Mouse (Mus musculus): ENCODE results near the gene Bicc1. TPM values are rescaled to one million over a fixed set of nuclear protein-coding genes. Genes with fewer than 3 reads are reported as not detected.

The Bicc1 gene
- total RNA-seq, 2 experiments from 2014 or later: 47.5 to 57.5 TPM

GRCm38 (mm10) chr10:71060269-71060668 lies 99.2 kb downstream of the Bicc1 start:
- DNase-seq (ENCODE audit: low spot score in 2 of 2): no peak

GRCm38 (mm10) chr10:71058616-71059247 lies 100.8 kb downstream of the Bicc1 start:
- peak; percentile 36 to 57 for DNase-seq (ENCODE audit: low spot score in 2 of 2)

GRCm38 (mm10) chr10:71058070-71058469 lies 101.4 kb downstream of the Bicc1 start:
- no peak for DNase-seq (ENCODE audit: low spot score in 2 of 2)

- no peak for DNase-seq (ENCODE audit: low spot score in 2 of 2)
Observed at GRCm38 (mm10) chr10:71052748-71053147, 106.8 kb downstream of the Bicc1 start.

- no peak for DNase-seq (ENCODE audit: low spot score in 2 of 2)
Observed at GRCm38 (mm10) chr10:71052208-71052607, 107.3 kb downstream of the Bicc1 start.

- no peak for DNase-seq (ENCODE audit: low spot score in 2 of 2)
Observed at GRCm38 (mm10) chr10:71050722-71051333, 108.7 kb downstream of the Bicc1 start.

- no peak for DNase-seq (ENCODE audit: low spot score in 2 of 2)
Observed at GRCm38 (mm10) chr10:71049294-71049693, 110.2 kb downstream of the Bicc1 start.

GRCm38 (mm10) chr10:71044410-71044809 lies 115.1 kb downstream of the Bicc1 start:
- DNase-seq (ENCODE audit: low spot score in 2 of 2): no peak

- DNase-seq (ENCODE audit: low spot score in 2 of 2): no peak
Observed at GRCm38 (mm10) chr10:71041874-71042273, 117.6 kb downstream of the Bicc1 start.

GRCm38 (mm10) chr10:71036484-71036883 lies 123.0 kb downstream of the Bicc1 start:
- no peak for DNase-seq (ENCODE audit: low spot score in 2 of 2)

GRCm38 (mm10) chr10:71028996-71029395 lies 130.5 kb downstream of the Bicc1 start:
- peak in 1 of 2 experiments; percentile 44 for DNase-seq (ENCODE audit: low spot score in 2 of 2)

- DNase-seq (ENCODE audit: low spot score in 2 of 2): no peak
Observed at GRCm38 (mm10) chr10:71028066-71028844, 131.2 kb downstream of the Bicc1 start.

GRCm38 (mm10) chr10:71025131-71025894 lies 134.2 kb downstream of the Bicc1 start:
- DNase-seq (ENCODE audit: low spot score in 2 of 2): no peak

GRCm38 (mm10) chr10:71024681-71025080 lies 134.8 kb downstream of the Bicc1 start:
- no peak for DNase-seq (ENCODE audit: low spot score in 2 of 2)

- no peak for DNase-seq (ENCODE audit: low spot score in 2 of 2)
Observed at GRCm38 (mm10) chr10:71023471-71023870, 136.0 kb downstream of the Bicc1 start.

GRCm38 (mm10) chr10:71020459-71020858 lies 139.0 kb downstream of the Bicc1 start:
- DNase-seq (ENCODE audit: low spot score in 2 of 2): no peak

GRCm38 (mm10) chr10:71019836-71020235 lies 139.7 kb downstream of the Bicc1 start:
- DNase-seq (ENCODE audit: low spot score in 2 of 2): no peak

GRCm38 (mm10) chr10:71009771-71010496 lies 149.6 kb downstream of the Bicc1 start:
- no peak for DNase-seq (ENCODE audit: low spot score in 2 of 2)

GRCm38 (mm10) chr10:71008721-71009120 lies 150.8 kb downstream of the Bicc1 start:
- DNase-seq (ENCODE audit: low spot score in 2 of 2): no peak

- DNase-seq (ENCODE audit: low spot score in 2 of 2): peak in 1 of 2 experiments; percentile 36
Observed at GRCm38 (mm10) chr10:71007956-71008355, 151.5 kb downstream of the Bicc1 start.

GRCm38 (mm10) chr10:71007516-71007915 lies 152.0 kb downstream of the Bicc1 start:
- DNase-seq (ENCODE audit: low spot score in 2 of 2): no peak

Data from gastrocnemius, postnatal 4 days (tissue).